Mouse (Mus musculus): ENCODE data around the gene Otx2.

Gene Otx2

DNA sequence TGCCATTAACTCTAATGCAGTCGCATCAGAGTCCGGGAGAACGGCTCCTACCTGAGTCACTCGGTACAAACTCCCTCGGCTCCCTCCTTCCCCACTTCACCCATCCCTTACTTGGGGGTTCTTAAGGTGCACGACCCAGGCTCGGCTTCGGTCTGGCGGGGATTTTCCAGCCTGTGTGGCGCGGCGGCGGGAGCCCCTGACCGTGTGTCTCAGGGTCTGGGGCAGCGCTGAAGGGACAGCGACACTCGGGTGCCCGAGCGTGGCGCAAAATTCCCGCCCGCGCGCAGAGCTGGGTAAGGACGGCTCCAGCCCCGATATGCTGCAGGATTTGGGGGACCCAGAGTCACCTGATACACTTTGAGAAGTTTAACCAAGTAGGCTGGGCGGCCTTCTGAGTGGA, at the start of gene Otx2:
Gene Otx2, minus strand, starts transcription at position 279 of the 400 bp plus-strand sequence.
- DNase-seq (ENCODE audit: low spot score), result no peak

DNA sequence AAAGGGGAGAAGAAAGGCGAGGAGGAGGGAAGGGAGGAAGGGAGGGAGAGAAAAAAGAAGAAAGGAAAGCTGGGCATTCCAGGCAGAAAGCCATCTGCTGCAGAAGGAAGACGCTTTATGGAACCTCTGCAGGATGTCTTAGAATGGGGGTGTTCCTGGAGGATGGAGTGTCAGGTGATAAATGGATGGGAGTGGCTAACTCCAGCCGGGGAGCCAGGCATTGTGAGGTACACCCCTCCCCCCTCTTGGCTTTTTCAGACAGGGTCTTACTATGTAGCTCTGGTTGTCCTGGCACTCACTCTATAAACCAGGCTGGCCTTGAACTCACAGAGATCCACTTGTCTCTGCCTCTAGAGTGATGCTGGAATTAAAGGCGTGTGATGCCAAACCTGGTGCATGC, 49.1 kb upstream of the Otx2 start:
- DNase-seq (ENCODE audit: low spot score), result no peak

DNA sequence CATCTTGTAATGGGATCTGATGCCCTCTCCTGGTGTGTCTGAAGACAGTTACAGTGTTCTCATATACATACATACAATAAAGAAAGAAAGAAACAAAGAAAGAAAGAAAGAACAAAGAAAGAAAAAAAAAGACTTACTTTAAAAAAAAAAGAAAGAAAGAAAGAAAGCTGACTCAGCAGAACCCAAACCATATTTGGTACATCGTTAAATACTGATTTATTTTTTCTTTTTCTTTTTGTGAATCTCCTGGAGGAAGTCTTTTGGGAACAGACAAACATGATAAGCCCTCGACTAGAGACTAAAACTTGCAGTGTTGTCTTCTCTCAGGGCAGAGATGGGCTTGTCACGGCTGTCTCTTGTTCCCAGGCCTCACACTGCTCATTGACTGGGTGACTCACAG, 45.7 kb upstream of the Otx2 start:
- no peak for DNase-seq (ENCODE audit: low spot score)

DNA sequence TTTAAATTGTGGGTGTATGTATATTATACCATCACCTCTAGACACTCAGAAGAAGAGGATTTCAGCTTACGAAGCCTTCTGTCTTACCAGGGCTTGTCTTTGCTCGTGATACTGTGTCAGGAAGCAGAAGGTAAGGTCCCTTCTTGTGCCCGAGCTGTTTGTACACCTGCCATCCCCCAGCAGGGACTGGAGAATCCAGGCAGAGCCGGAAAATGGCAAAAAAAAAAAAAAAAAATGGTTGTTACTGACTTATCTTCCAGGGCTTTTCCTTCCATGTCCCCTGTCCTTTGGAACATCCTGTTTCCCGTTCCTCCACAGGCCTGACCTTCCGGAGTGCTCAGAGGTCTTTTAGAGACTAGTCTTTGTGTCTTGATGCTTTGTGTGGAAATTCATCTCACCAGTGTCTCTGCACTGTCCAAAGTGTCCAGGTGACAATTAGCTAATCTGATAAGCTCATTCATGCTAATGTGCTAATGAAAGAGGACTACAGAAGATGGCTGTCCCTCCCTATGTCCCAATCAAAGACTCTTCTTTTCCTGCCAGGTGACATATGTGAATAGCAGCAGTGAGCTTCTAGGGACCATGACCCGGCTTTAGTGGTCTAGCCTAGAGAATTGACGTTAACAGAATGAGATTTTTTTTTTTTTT, 44.1 kb upstream of the Otx2 start:
- no peak for DNase-seq (ENCODE audit: low spot score)

DNA sequence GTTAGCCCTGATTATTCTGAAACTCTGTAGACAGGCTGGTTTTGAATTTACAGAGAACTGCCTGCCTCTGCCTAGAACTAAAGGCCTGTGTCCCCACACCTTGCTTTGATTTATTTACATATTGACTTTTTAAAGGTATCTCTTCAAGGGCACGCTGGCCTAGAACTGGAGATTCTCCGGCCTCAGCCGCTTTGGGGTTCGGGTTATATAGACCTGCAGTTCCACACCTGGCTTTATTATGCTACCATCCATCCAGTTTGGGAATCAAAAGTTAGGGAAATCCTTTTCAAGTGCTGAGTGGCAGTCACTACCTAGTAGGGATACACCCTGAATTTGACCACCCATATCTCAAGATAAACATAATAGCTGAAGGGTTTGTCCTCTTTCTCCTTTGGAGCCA, 42.8 kb upstream of the Otx2 start:
- DNase-seq (ENCODE audit: low spot score), result no peak

DNA sequence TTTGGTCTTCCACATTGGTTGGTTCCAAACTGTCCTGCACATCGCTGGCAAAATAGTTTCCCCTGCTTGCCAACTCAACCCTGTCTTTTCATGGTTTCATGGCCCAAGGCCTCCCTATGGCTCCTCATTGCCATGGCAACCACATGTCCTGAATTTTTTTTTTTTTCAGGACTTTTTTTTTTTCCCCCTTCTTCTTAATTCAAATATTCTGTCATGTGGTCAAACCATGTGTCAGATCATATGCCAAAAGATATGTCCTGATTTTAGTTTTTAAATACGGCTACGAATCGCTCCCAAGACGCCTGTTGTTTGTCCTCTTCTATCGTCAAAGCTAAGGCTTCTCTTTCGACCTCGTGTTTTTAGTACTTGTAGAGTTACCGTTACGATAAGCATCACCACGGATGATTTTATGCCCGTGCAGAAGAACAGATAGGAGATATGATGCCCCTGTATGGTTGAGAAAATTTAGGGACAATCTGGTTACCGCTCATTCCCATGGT, 37.3 kb upstream of the Otx2 start:
- no peak for DNase-seq (ENCODE audit: low spot score)

DNA sequence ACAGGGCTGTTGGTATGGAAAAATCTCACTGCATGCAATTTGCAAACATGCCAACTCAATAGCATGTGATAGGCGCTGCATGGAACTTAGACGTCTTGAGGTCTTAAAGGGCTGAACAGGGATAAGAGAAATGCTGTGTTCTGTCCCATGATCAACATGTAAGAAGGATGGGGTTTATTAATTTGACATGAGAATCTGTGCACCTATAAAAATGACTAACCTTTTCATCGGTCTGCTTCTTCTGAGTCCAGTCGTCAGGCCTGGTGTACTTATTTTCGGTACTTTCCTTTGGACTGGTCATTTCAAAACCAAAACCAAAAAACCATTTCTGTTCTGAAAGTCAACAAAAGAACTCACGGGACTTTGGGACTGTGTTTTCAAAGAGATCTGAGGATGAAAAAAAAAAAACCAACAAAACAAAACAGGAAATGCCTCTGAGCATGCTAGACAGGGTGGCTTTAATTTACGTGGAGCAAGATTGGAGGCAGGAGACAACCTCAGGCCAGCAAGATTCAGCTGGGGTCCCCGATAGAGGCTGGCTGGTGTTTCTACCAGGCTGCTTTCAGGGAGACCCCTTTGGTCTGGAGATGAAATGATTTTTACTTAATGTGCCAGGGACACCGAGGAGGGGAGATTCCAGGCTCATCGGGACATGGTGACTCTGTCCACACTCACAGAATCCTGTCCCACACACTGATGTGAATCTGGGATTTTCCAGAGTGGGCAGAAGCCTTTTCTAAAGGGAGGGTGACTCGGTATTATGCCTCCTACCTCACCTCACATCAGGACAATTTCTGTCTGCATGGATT, 36.6 kb upstream of the Otx2 start:
- no peak for DNase-seq (ENCODE audit: low spot score)

DNA sequence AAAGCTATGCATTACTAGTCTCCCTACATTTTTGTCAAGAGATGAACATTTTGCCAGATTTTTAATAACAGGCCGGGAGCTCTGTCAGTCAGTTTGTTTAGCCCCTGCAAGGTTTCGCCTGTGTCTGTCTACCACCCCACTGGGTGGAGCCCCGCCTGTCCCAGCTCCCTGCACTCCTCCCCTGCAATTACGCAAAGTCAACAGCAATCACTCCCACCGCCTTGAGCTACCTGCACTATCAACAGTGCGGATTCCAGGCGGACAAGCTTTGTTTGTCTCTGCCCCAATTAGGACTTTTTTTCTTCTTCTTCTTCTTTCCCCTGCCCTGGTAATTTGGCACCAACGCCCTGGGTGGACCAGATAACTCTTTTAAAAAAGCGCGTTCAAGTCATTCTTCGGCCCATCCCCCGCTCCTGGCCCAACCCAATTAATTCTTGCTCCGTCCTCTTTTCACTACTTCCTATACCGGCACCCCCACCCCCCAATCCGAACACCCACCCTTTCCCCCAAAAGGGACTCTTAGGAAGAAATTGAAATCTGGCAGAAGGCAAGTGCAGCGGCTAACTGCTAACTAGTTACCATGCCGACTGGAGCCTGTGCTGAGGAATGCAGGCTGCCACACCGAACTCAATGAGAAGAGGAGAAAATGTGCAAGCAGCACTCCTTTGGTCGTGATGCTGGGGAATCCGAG, 35.9 kb upstream of the Otx2 start:
- DNase-seq (ENCODE audit: low spot score), result no peak

DNA sequence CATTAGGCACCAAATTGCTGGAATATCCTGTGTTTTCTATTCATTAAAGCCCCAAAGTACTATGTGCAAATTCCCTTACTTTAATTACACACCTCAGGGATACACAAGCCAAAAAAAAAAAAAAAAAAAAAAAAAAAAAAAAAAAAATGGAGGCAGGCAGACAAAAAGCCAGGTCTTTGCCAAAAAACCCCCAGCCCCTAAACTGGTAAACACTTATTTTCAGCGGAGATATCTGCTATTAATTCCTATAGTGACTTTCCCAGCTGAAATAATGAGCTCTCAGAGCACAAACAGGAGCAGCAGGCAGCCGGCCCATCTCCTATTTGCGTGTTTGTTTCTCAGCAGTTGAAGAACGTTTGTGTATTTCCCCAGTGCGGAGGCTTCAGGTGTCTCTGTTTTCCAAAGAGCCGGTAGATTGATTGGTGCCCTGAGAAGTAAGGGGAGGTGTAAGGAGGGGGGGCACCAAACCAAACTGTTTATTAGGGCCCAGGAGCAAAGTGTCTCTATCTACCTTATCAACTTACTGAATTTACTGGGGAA, 34.3 kb upstream of the Otx2 start:
- DNase-seq (ENCODE audit: low spot score), result no peak

DNA sequence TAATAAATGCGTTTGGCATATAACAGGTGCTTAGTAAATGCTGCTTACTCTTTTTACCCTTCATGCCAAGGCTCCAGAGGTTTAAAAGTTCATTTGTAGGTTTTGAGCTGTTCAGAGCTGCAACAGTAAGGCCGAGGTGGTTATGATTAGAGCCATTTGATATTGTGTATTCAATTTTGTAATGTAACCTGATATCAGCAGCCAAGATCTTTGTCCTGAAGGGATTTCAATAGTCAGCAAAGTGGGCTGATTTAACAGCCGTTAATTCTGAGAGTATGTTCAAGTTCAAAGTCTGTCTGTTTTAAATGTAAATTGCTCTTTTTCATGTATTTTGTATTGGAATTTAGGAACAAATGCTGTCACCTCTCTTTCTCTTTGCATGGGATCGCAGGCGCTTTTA, 33.8 kb upstream of the Otx2 start:
- no peak for DNase-seq (ENCODE audit: low spot score)

DNA sequence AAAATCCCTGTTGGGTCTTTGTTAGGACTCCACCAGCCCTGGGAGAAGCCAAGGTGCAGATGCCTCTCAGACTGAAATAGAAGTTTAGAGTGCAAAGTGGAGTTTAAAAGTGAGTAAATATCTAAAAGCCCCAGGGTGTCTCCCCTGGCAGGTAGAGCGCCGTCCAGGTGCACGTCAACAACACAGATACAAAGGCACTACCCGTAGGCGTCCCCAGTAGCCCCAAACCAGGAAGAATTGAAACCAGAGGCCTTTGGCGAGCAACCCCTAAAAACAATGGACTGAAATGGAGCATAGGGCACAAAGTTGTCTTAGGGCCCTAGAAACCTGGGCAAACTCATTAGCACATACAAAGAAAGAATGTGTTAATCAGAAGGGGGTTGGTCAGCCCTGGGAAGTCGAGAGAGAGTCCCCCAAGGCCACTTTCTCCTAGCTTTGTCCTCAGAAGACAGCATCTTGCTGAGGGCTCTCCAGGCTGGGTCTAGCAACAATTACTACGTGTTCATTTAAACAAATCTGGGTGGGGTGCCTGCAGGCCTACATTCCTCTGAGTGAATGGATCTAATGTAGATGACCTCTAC, 27.3 kb upstream of the Otx2 start:
- no peak for DNase-seq (ENCODE audit: low spot score)

DNA sequence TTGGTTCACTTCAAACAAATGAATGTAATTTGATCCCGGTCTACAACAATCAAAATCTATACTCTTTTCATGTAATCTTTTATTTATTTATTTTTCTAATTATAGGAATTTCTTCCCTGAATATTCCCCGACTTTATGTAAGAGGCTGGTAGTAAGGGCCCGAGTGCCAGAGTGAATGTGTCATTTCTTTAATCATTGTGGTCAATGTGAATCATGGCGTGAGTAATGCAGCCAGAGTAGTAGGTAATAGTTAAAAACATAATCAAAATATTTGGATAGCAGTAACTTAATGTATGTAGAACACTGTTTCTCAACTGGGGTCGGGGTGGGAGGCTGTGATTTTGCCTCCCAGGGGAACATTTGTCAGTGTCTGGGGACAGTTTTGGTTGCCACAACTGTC, 6.0 kb upstream of the Otx2 start:
- DNase-seq (ENCODE audit: low spot score), result no peak

DNA sequence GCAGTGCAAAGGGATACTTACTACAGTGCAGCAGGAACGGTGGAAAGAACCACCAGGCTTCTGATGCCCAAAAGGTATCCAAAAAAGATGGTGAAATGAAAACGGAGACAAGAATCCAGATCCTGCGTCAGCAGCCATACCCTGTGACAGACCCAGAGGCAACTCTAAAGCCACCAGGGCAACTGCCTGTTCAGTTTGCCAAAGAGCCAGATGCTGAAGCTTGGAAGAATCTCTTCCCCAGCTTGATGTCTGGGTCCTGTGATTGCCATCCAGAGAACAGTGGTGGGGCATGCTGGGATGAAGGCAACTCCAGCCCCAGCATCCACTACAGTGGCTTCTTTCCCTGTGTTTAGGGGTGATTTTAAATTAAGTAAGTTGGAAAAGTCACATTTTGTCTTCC, 5.1 kb upstream of the Otx2 start:
- DNase-seq (ENCODE audit: low spot score), result no peak

DNA sequence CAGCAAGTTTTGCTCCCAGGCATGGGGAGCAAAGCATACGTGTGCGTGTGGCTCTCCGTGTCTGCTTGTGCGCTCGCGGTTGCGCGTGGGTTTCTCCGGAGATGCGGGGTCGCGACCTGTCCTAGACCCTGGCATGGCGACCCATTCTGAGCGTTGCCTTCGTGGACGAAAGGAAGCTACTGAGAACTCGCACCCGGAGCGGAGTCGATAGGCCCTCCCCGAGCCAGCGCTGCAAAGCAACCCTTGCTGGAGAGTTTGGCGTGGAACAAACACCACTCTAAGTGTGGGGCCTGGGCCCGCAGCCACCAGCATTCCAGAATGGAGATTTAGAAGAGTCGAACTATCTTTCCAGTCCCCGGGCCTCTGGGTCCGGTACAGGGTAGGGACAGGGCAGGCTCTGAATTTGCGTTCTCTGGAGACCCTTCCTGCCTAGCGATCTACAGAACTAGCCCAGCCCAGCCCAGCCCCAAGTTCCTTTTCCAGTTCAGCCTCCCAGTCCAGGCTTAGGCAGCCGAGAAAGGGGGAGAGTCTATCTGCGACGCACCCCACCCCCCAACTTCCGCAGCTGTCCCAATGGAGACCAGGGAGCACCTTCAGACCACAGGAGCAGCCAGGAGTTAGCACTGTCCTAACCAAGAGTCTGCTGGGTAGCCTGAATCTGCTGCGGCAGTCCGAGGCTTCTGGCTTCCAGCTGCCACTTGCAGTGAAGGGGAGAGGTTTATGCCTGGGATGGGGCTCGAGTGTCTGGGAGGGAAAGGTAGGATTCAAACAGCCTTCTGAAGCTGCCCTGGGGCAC, 615 bp upstream of the Otx2 start:
- DNase-seq (ENCODE audit: low spot score), result no peak

DNA sequence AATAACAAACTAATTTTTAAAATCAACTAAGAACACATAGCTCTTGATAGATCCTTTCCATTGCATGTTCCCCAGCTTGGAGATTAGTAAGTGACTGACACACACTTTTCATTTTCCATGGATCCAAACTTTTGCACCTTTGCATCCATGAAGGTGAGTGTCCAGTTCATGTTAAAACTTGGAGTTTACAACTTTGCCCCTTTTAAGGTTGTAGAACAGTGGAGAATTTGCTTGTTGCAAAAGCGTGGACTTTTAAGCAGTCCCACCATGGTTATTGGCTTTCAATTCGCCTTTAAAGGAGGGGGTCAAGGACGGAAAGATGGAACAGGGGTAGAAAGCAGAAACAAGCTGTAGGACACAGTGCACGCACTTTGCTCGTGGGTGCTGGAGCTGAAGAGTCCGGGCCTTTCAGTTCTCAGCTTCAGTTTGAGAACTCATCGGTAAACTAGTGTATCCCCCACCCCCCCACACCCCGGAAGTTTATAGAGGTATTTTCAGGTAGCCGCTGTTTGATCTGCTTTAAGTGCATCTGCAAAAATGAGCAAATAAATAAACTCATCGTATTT, 925 bp downstream of the Otx2 start:
- DNase-seq (ENCODE audit: low spot score), result no peak

DNA sequence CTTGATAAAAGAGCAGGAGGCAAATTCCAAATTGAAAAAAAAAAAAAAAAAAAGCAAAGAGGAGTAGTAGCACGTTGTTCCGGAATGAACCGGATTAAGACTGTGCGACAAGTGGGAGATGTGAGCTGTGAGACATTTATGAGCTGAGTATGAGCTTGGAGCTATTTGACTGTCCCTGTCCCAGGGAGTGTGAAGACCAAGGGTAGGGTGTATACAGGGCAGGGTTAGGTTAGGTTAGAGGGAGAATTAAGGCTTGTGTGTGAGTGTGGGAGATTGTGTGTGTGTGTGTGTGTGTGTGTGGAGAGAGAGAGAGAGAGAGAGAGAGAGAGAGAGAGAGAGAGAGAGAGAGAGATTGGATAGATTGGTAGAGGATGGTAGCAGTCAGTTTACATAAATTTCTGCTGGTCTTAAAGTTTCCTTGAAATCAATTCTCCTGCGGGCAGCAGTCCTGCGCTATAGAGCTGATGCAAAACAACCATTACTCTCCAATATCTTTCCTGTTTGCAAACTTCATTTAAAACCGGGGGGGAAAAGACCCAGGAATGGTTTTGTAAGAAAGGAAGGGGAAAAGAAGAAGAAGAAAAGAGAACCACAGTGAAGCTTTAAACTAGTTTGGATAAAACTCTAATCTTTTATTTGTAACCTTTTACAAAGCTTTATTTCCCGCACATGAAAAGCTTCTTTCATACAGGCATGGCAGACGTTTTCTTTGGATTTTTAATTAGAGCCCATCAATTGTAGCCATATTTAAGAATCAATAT, 2.0 kb downstream of the Otx2 start:
- no peak for DNase-seq (ENCODE audit: low spot score)

DNA sequence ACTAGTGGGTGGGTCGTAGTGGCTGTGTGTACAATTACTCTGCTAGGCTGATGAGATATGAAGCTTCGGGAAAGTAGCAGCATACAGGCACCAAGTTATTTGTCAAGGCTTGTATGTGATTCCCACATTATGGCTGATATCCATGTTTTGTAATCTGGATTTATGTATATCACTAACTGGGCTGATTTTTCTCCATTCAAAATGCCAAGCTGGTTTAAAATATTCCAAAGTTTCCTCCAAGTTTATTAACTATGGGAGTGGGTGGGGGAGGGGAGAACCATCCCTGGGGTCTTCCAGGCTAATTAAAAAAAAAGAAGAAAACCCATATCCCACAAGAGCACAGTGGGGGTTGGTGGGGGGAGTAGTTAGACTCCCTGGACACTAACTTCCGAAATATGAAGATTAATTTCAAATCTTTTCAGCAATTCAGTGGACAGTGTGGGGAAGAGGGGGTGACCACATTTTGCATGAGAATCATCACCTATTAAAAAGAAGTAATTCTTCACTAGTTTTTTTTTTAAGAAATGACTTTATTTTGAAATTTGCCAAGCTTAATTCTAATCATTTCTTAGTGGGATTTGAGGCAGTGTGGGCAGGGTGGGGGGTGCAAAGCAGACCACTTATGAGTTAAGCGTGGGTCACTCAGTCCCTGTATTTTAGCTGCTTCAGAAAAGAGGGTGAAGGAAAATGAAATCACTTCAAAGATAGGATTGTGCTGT, 2.7 kb downstream of the Otx2 start:
- DNase-seq (ENCODE audit: low spot score), result no peak

DNA sequence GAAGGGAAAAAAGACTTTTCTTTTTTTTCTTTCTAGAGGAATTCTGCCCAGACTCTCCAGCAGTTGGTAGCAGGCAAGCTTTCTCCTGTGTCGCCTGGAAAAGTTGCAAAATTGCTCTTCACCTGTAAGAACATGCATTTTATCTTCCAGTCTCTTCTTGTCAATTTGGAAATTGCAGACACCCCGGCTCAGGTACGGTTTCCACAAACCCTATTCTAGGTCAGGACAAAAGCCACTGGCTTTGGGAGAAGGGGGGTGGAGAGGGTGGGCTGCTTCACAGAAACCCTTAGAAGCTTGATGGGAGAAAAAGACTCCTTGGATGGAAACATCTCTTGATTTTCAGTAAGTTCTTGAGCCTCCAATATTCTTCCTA, 3.4 kb downstream of the Otx2 start:
- DNase-seq (ENCODE audit: low spot score), result no peak

DNA sequence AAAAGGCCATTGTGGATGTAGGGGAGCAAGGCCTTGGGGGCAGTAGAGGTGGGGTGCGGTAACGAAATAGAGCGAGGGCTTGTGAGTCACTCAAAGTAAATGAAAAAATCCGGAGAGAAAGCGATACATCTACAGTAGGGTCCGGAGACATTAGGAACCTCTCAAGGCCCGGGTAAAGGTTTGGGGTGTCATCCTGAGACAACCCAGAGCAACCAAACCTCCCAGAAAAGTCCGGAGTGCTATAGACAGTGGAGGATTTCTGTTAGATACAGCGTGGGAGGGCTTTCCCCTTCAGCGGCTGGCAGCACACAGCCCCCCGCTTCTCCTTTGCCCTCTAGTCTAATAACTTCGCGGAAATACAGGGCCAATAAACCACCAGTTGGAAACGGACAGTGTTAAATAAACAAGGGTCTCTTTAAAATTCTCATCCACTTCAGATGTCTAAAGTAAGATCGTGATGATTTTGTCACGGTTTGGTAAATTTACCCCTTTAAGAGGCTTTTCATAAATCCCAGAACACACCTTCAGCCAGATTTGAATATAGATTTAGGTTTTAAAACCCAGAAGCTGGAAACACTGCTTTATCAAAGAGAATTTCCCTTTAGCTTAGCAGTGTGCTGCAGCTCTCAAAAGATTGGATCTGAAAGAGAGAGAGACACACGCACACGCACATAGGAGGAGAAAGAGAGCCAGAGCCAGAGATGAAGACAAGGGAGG, 3.9 kb downstream of the Otx2 start:
- DNase-seq (ENCODE audit: low spot score), result no peak

Measured in T-cell, adult 2 months (primary cell).